In the genomic region with DNA sequence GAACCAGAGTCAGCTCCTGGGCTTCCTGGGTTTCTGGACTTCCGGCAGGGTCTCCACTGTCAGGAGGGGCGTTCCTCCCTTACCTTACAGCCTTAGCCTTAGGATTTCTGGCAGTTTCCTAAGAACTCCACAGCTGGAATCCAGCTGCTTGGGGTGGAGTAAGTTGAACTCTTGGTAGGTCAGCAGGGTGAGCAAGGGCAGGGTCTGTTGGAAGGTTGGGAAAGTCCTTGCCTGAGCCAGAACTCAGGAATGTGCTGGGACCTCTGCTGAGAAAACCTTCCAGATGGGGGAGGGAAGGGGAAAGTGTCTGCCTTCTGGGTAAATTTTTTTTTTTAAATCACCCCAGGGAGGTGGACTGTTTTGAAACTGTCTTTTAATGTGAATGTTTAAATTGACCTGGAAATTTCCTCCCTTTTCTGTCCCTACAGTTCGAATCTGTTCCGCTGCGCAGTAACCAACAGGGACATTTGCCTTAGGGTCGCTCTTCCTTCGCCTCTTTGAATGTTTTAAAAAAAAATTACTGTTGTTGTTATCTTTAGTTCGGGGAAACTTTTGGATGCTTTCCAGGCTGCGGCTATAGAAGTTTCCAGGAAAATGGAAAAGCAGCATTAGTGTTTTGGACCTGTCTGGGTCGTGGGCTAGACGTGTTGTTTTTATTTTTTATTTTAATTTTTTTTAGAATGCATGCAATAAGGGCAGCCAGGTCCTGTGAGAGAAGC, we compare ENCODE assay signal across 8 mouse cellular contexts. TPM values are rescaled to one million over a fixed set of nuclear protein-coding genes. Genes with fewer than 3 reads are reported as not detected.
DNase-seq lines count a peak whose midpoint lies in the region; ATAC-seq and TF ChIP-seq lines count a peak whose summit lies in the region.

No protein-coding gene starts in this region.

- TF ChIP-seq POLR2A in testis, adult 2 months (IDR thresholded peaks at IDR 0.05; ENCODE audit: control insufficient read depth, low read depth, low read length), result no peak

- no peaks in the 10 kb centered on the region for H3K9me3 ChIP-seq in heart, embryonic 16.5 days (replicated peaks; ENCODE audit: control insufficient read depth, low read length)
- H3K9me3 ChIP-seq in limb, embryonic 12.5 days, result no peaks in the 10 kb centered on the region

- no peak for TF ChIP-seq CTCF in testis, adult 2 months (IDR thresholded peaks at IDR 0.05; ENCODE audit: control insufficient read depth, insufficient read depth, insufficient replicate concordance, low read depth, low read length)

- peaks cover 56% of the 10 kb centered on the region for H3K4me1 ChIP-seq in heart, embryonic 16.5 days (ENCODE audit: control insufficient read depth, insufficient read depth, low read length)
- H3K4me1 ChIP-seq in limb, embryonic 12.5 days (replicated peaks), result peaks cover 74% of the 10 kb centered on the region
- peaks cover 14% of the 10 kb centered on the region for H3K4me1 ChIP-seq in testis, adult 2 months (ENCODE audit: control insufficient read depth, insufficient read depth, low read length)

- H3K36me3 ChIP-seq in heart, embryonic 16.5 days (ENCODE audit: control insufficient read depth, insufficient read depth), result no peaks in the 10 kb centered on the region
- H3K36me3 ChIP-seq in limb, embryonic 12.5 days, result no peaks in the 10 kb centered on the region
- no peaks in the 10 kb centered on the region for H3K36me3 ChIP-seq in testis, adult 2 months (ENCODE audit: control insufficient read depth, insufficient read depth, low read length)

- peak overlapping the region; percentile 20; the same call in 1 of the 2 replicates for H3K4me2 ChIP-seq in heart, embryonic 16.5 days (ENCODE audit: low read depth, low read length)
- peak overlapping the region; percentile 23 for H3K4me2 ChIP-seq in limb, embryonic 12.5 days

- DNase-seq in adrenal gland, adult (ENCODE audit: inconsistent age in 2 of 2, low spot score in 1 of 2), result peak; percentile 53 to 77
- no peak for DNase-seq in adrenal gland, postnatal 10 days
- DNase-seq in embryo, embryonic 10.5 days (ENCODE audit: low spot score), result peak; percentile 67
- DNase-seq in thymus, postnatal 14 days, result no peak

- peak overlapping the region; percentile 84 for H3K27ac ChIP-seq in heart, embryonic 16.5 days (ENCODE audit: low read length)
- H3K27ac ChIP-seq in limb, embryonic 12.5 days, result peak overlapping the region; percentile 99
- peak overlapping the region; percentile 18; the same call in 1 of the 2 replicates for H3K27ac ChIP-seq in testis, adult 2 months (ENCODE audit: control insufficient read depth, insufficient read depth, low read depth, low read length)

- H3K27me3 ChIP-seq in heart, embryonic 16.5 days (ENCODE audit: control insufficient read depth, insufficient read depth, low read length), result no peaks in the 10 kb centered on the region
- no peaks in the 10 kb centered on the region for H3K27me3 ChIP-seq in limb, embryonic 12.5 days
- no peaks in the 10 kb centered on the region for H3K27me3 ChIP-seq in testis, adult 2 months (ENCODE audit: control insufficient read depth, insufficient read depth, low read length)

- WGBS in heart, embryonic 16.5 days, result 43% methylated on average over 11 of the region's 11 CpGs
- WGBS in limb, embryonic 12.5 days, result 50% methylated on average over 11 of the region's 11 CpGs

- H3K9ac ChIP-seq in heart, embryonic 16.5 days (ENCODE audit: low read length), result peak overlapping the region; percentile 53; the same call in 1 of the 2 replicates
- 0 out of 2 replicates have a peak overlapping the region, but pooled peaks have one; percentile 2 for H3K9ac ChIP-seq in limb, embryonic 12.5 days (replicated peaks)

- no peak for ATAC-seq in heart, embryonic 16.5 days (replicated peaks; ENCODE audit: extremely low read depth, insufficient read depth, low FRiP score)
- no peak for ATAC-seq in limb, embryonic 12.5 days (ENCODE audit: insufficient number of reproducible peaks, insufficient read depth, low FRiP score, low TSS enrichment, low read depth)
- ATAC-seq in frontal cortex, adult (ENCODE audit: low TSS enrichment), result no peak

- no peak overlapping the region for H3K4me3 ChIP-seq in heart, embryonic 16.5 days (ENCODE audit: low read length)
- no peak overlapping the region for H3K4me3 ChIP-seq in limb, embryonic 12.5 days (replicated peaks)
- H3K4me3 ChIP-seq in testis, adult 2 months (ENCODE audit: control insufficient read depth, low read depth, low read length), result no peak overlapping the region

RNA-seq across cellular contexts. Expression of gene Irf2bpl, which starts 15.0 kb away (rescaled TPM):
- 10 to 100 TPM; 39.7 to 53.2 TPM for total RNA-seq in adrenal gland, postnatal 10 days (2021)
- polyA plus RNA-seq in heart, embryonic 16.5 days (2015; fragmentation: Nextera tagmentation; extraction: Ambion mirVana), result 25.4 and 32.4 TPM in 2 replicates
- polyA plus RNA-seq in limb, embryonic 12.5 days (2016; fragmentation: Nextera tagmentation; extraction: Ambion mirVana), result 55.7 and 57.2 TPM in 2 replicates
- polyA plus RNA-seq in testis, adult 2 months (2012; rRNA removed), result 2.8 and 3.2 TPM in 2 replicates

RNA-seq across cellular contexts. Expression of gene Cipc, which starts 47.2 kb away (rescaled TPM):
- total RNA-seq in adrenal gland, postnatal 10 days (2021), result 10 to 100 TPM; 21.0 to 23.7 TPM
- 25.1 and 25.9 TPM in 2 replicates for polyA plus RNA-seq in heart, embryonic 16.5 days (2015; fragmentation: Nextera tagmentation; extraction: Ambion mirVana)
- 30.8 and 33.1 TPM in 2 replicates for polyA plus RNA-seq in limb, embryonic 12.5 days (2016; fragmentation: Nextera tagmentation; extraction: Ambion mirVana)
- polyA plus RNA-seq in testis, adult 2 months (2012; rRNA removed), result 42.7 and 45.6 TPM in 2 replicates

Comparison
In these comparisons a context has a peak if more than half of its experiments do, and no peak if none do; other contexts are left out.
1. DNase-seq: peak in adrenal gland, adult (2 of 2) and embryo, embryonic 10.5 days (single experiment); none in adrenal gland, postnatal 10 days (single experiment) and thymus, postnatal 14 days (single experiment).
2. H3K27ac ChIP-seq: peak in every context shown above with its lines; median percentile 99 in limb, embryonic 12.5 days; 84 in heart, embryonic 16.5 days; 18 in testis, adult 2 months.